Mouse (Mus musculus) thymus, postnatal 25 days (tissue): Measurements from ENCODE around the gene Oxct2a.
"Not testable (repeated sequence)": the region's sequence is repeated elsewhere in the genome, so short reads cannot be mapped to it uniquely, and the experiment has no call there.

Experiments used
- DNase-seq: peaks from one replicate; pipeline ENCODE4 v3.0.0; 2022

Gene Oxct2a

GRCm38 (mm10) chr4:123308292-123308691 is 15.1 kb downstream of the Oxct2a start:
- DNase-seq, result no peak

GRCm38 (mm10) chr4:123306999-123307398 is 16.4 kb downstream of the Oxct2a start:
- no peak for DNase-seq

DNA sequence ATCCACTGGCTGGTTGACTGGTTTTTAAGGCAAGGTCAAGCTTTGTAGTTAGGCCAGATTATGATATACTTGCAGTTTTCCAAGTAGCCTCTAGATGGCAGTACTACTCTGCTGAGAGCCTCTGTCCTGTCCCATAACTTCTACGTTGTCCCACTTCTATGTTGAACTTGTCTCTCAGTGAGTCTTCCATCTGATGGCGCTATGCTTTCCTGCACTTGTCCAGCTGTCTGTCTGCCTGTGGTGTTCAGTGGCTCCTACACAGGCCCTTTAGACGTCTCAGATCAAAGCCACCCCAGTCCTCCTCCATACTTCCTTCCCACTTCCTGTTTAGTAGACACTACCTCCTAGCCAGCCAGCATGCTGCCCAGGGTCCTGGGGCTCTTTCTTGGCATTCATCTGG is 17.6 kb downstream of the Oxct2a start:
- DNase-seq, result peak; percentile 46

GRCm38 (mm10) chr4:123298980-123299670 is 24.3 kb downstream of the Oxct2a start:
- DNase-seq, result no peak

- DNase-seq, result no peak
Observed at GRCm38 (mm10) chr4:123298226-123298625, 25.2 kb downstream of the Oxct2a start.

GRCm38 (mm10) chr4:123297195-123297960 is 26.1 kb downstream of the Oxct2a start:
- no peak for DNase-seq

DNA sequence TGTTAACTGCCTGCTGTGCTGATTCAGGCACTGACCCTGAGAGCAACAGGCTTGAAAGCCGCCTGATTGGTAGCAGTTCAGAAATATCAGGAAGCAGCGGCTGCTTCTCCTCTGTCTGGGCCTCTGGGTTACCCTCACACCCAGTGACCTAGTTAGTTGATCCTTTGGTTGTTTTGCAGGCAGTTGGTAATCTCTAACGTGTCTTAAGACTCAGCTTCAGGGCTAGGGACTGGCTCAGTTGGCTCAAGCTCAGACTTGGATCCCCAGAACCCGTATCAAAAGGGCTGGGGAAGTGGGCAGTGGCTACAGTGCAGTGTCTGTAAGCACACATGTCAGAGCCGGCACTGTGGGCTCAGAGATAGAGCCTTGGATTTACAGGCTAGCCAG is 27.3 kb downstream of the Oxct2a start:
- no peak for DNase-seq

DNA sequence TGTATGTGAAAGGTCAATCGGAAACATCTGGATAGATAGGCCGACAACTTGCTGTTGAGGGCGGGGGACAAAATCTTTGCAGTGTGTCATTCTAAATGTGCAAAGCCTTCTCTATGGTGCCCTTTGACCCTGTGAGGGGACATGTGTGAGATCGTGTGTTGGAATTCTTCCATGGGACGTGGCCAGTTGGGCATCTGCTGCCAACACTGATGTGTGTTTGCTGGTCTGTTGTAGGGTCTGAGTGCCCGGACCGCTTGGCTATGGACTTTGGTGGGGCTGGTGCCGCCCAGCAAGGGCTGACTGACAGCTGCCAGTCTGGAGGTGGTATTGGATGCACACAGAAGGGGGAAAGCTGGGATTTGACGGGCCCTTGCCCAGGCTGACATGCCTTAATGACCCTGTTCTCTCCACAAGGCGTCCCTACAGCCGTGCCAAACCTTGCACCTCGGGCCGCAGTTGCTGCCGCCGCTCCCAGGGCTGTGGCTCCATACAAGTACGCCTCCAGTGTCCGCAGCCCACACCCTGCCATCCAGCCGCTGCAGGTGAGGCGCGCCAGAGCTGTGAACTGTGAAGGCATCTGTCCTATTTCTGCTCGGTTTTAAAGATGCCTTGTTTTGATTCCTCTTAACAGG is 27.8 kb downstream of the Oxct2a start:
- DNase-seq, result no peak

DNA sequence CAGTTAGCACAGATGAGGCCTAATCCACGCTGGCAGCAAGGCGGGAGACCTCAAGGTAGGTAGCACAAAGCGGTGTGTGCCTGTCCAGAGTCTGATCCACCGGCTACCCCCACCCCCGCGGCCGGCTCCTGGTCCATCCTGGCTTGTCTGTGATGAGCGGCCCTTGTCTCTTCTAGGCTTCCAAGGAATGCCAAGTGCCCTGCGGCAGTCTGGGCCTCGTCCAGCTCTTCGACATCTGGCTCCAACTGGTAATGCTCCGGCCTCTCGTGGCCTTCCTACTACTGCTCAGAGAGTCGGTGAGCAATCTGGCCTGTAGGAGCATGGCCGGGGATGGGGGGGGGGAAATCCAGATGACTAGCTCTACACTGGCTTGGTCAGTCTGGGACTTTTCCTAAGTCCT is 28.4 kb downstream of the Oxct2a start:
- DNase-seq, result not testable (repeated sequence)

GRCm38 (mm10) chr4:123293661-123294443 is 29.6 kb downstream of the Oxct2a start:
- DNase-seq, result no peak

- no peak for DNase-seq
Observed at GRCm38 (mm10) chr4:123292989-123293388, 30.4 kb downstream of the Oxct2a start.

DNA sequence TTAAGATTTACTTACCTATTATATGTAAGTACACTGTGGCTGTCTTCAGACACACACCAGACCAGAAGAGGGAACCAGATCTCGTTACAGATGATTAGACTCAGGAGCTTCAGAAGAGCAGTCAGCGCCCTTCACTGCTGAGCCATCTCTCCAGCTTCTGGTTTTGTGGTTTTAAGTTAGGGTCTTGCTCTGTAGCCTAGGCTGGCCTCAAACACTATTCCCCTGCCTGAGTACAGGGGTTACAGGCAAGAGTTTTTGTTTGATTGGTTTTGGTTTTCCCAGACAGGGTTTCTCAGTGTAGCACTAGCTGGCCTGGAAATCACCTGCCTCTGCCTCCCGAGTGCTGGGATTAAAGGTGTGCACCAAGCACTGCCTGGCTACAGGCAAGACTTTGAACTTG is 31.0 kb downstream of the Oxct2a start:
- DNase-seq, result no peak

DNA sequence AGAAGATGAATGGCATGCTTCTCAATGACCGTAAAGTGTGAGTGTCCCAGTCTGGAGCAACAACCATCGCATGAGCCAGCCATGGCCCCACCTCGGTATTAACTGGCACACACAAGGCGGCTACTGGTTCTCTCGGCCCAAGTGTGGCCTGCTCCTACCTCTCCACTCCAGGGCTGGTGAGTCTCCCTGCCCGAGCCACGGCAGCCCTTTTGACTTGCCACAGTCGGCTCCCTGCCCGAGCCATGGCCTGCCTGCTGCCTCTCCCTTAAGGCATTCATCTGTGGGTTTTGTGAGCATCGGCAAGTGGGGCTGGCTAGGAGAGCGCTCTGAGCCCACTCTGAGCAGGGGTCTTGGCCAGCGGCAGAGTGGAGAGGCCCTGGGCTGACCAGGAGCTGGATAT is 34.4 kb downstream of the Oxct2a start:
- DNase-seq, result no peak

- DNase-seq, result no peak
Observed at GRCm38 (mm10) chr4:123286790-123287189, 36.6 kb downstream of the Oxct2a start.

DNA sequence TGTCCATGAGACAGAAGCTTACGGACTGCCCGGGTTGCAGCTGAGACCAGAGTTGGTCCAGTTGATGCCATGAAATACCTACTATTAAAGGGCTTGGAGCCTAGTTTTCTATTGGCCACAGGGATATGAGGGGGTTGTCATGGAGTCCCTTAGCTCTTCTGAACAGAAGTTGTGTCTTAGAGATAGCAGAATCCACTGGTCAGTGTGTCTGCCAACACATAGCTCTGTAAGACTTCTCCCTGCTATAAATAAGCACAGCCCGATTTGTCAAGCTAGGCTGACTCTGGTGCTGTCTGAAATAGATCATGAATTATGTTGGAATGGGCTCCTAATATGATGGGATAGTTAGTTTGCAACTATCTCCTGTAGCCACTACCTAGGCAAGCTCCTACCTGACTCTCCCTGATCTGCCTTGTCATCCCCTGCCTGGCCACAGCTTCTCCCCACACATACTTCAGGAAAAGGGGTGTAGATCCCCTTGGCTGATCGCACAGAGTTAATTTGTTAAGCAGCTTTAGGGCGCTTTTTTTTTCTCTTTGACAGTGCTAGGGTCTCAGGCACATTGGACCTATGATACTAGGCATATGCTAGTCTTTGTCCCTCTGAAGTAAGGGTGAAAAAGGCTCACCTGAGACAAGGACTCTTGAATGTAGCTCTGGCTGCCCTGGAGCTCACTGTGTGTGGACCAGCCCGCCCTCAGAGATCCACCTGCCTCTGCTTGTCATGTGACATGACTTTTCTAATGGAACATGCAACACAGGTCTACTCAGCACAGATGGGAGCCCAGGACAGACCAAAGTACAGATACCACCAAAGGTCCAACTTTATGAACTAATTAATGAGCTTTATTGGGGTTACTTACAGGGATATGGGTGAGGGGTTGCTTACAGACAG is 38.5 kb downstream of the Oxct2a start:
- no peak for DNase-seq

DNA sequence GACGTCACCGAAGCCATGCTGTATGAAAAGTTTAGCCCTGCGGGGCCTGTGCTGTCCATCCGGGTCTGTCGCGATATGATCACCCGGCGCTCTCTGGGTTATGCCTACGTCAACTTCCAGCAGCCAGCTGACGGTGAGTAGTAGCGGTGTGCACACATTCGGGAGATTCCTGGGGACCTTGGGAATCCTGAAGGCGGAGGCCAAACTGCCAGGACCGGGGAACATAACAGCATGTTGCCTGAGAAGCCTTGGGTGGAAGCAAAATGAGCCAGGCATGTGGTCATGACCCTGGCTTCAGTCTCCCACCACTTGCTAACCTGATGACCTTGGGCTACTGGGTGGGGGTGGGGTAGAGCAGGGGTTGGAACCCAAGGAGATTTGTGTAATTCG is 39.8 kb downstream of the Oxct2a start:
- DNase-seq, result peak; percentile 21

GRCm38 (mm10) chr4:123282915-123283674 is 40.3 kb downstream of the Oxct2a start:
- peak; percentile 37 for DNase-seq

- DNase-seq, result peak; percentile 89
Observed at GRCm38 (mm10) chr4:123282500-123282899, 40.9 kb downstream of the Oxct2a start.

GRCm38 (mm10) chr4:123280117-123280516 is 43.3 kb downstream of the Oxct2a start:
- DNase-seq, result no peak
